ENCODE assay signal across 8 mouse cellular contexts in genomic region chr17:48411241-48411640, GRCm38 (mm10). TPM values are rescaled to one million over a fixed set of nuclear protein-coding genes. Genes with fewer than 3 reads are reported as not detected.
DNase-seq lines count a peak whose midpoint lies in the region; ATAC-seq lines count a peak whose summit lies in the region.

No protein-coding gene starts in this region.

- H3K4me2 ChIP-seq in liver, embryonic 11.5 days: peak overlapping the region; percentile 86
- H3K4me2 ChIP-seq in embryonic facial prominence, embryonic 13.5 days: peak overlapping the region; percentile 72
- H3K4me2 ChIP-seq in intestine, embryonic 14.5 days (ENCODE audit: low read length): peak overlapping the region; percentile 92
- peak overlapping the region; percentile 86 for H3K4me2 ChIP-seq in neural tube, embryonic 12.5 days (replicated peaks)

- H3K4me1 ChIP-seq in liver, embryonic 11.5 days (replicated peaks; ENCODE audit: control insufficient read depth, insufficient read depth, low read length): peaks cover 21% of the 10 kb centered on the region
- peaks cover 27% of the 10 kb centered on the region for H3K4me1 ChIP-seq in embryonic facial prominence, embryonic 13.5 days
- H3K4me1 ChIP-seq in intestine, embryonic 14.5 days (replicated peaks; ENCODE audit: control insufficient read depth, insufficient read depth, low read length): peaks cover 17% of the 10 kb centered on the region; the same call in 1 of the 2 replicates
- H3K4me1 ChIP-seq in neural tube, embryonic 12.5 days: peaks cover 20% of the 10 kb centered on the region

- H3K27me3 ChIP-seq in liver, embryonic 11.5 days (replicated peaks; ENCODE audit: control insufficient read depth, insufficient read depth, low read length): no peaks in the 10 kb centered on the region
- no peaks in the 10 kb centered on the region for H3K27me3 ChIP-seq in embryonic facial prominence, embryonic 13.5 days
- no peaks in the 10 kb centered on the region for H3K27me3 ChIP-seq in intestine, embryonic 14.5 days (replicated peaks; ENCODE audit: control insufficient read depth, insufficient read depth, low read length)
- H3K27me3 ChIP-seq in neural tube, embryonic 12.5 days (replicated peaks): no peaks in the 10 kb centered on the region

- WGBS in liver, embryonic 11.5 days: 58% methylated on average over 8 of the region's 8 CpGs
- 47% methylated on average over 8 of the region's 8 CpGs for WGBS in embryonic facial prominence, embryonic 13.5 days
- WGBS in intestine, embryonic 14.5 days: 36% methylated on average over 8 of the region's 8 CpGs
- WGBS in neural tube, embryonic 12.5 days: 72% methylated on average over 8 of the region's 8 CpGs

- peak overlapping the region; percentile 97 for H3K9ac ChIP-seq in liver, embryonic 11.5 days (ENCODE audit: low read depth, low read length)
- H3K9ac ChIP-seq in embryonic facial prominence, embryonic 13.5 days: peak overlapping the region; percentile 88
- H3K9ac ChIP-seq in intestine, embryonic 14.5 days (ENCODE audit: low read length): peak overlapping the region; percentile 83
- H3K9ac ChIP-seq in neural tube, embryonic 12.5 days: peak overlapping the region; percentile 65; the same call in 1 of the 2 replicates

- no peak for ATAC-seq in liver, embryonic 11.5 days (replicated peaks; ENCODE audit: low FRiP score)
- ATAC-seq in embryonic facial prominence, embryonic 13.5 days (ENCODE audit: insufficient number of reproducible peaks, insufficient read depth, low FRiP score, low TSS enrichment, low read depth): no peak
- no peak for ATAC-seq in intestine, embryonic 14.5 days (replicated peaks; ENCODE audit: low FRiP score, low TSS enrichment, low read depth)
- ATAC-seq in neural tube, embryonic 12.5 days (ENCODE audit: low FRiP score, low read depth): no peak

- no peak for DNase-seq in liver, embryonic 11.5 days (ENCODE audit: low spot score)
- DNase-seq in liver: no peak
- no peak for DNase-seq in intestine, embryonic 14.5 days (ENCODE audit: low spot score)
- DNase-seq in layer of hippocampus, postnatal 10 days (ENCODE audit: low spot score in 2 of 2): no peak
- DNase-seq in frontal cortex, postnatal 14 days (ENCODE audit: low spot score in 2 of 2): no peak
- DNase-seq in natural killer cell, adult 2 months (ENCODE audit: low spot score in 2 of 2): no peak

- peak overlapping the region; percentile 99; the same call in 1 of the 2 replicates for H3K27ac ChIP-seq in liver, embryonic 11.5 days (ENCODE audit: low read depth, low read length)
- peak overlapping the region; percentile 100; the same call in 1 of the 2 replicates for H3K27ac ChIP-seq in embryonic facial prominence, embryonic 13.5 days
- peak overlapping the region; percentile 98 for H3K27ac ChIP-seq in intestine, embryonic 14.5 days (ENCODE audit: low read depth)
- no peak overlapping the region for H3K27ac ChIP-seq in neural tube, embryonic 12.5 days

- peaks cover 20% of the 10 kb centered on the region for H3K36me3 ChIP-seq in liver, embryonic 11.5 days (ENCODE audit: control insufficient read depth, insufficient read depth, low read length)
- H3K36me3 ChIP-seq in embryonic facial prominence, embryonic 13.5 days: peaks cover 31% of the 10 kb centered on the region
- H3K36me3 ChIP-seq in intestine, embryonic 14.5 days (ENCODE audit: control insufficient read depth, insufficient read depth, low read length): peaks cover 39% of the 10 kb centered on the region
- H3K36me3 ChIP-seq in neural tube, embryonic 12.5 days: peaks cover 23% of the 10 kb centered on the region

- no peaks in the 10 kb centered on the region for H3K9me3 ChIP-seq in liver, embryonic 11.5 days (ENCODE audit: control insufficient read depth, low read length)
- H3K9me3 ChIP-seq in embryonic facial prominence, embryonic 13.5 days: no peaks in the 10 kb centered on the region
- no peaks in the 10 kb centered on the region for H3K9me3 ChIP-seq in intestine, embryonic 14.5 days (ENCODE audit: control insufficient read depth, low read length)
- H3K9me3 ChIP-seq in neural tube, embryonic 12.5 days: no peaks in the 10 kb centered on the region

- H3K4me3 ChIP-seq in liver, embryonic 11.5 days (ENCODE audit: low read depth, low read length): peak overlapping the region; percentile 85
- peak overlapping the region; percentile 87 for H3K4me3 ChIP-seq in embryonic facial prominence, embryonic 13.5 days
- H3K4me3 ChIP-seq in intestine, embryonic 14.5 days (ENCODE audit: low read depth, low read length): peak overlapping the region; percentile 94
- peak overlapping the region; percentile 85 for H3K4me3 ChIP-seq in neural tube, embryonic 12.5 days

RNA-seq across cellular contexts. Expression of gene Oard1, which starts 1.4 kb away (rescaled TPM):
- polyA plus RNA-seq in liver, embryonic 11.5 days (2014; fragmentation: Nextera tagmentation; extraction: Ambion mirVana): 76.8 and 80.2 TPM in 2 replicates
- polyA plus RNA-seq in embryonic facial prominence, embryonic 13.5 days (2015; fragmentation: Nextera tagmentation; extraction: Ambion mirVana): 53.5 and 57.6 TPM in 2 replicates
- polyA plus RNA-seq in intestine, embryonic 14.5 days (2014; fragmentation: Nextera tagmentation; extraction: Ambion mirVana): 72.4 and 77.7 TPM in 2 replicates
- polyA plus RNA-seq in neural tube, embryonic 12.5 days (2016; fragmentation: Nextera tagmentation; extraction: Ambion mirVana): 58.7 and 62.6 TPM in 2 replicates
- 10 to 100 TPM; 11.9 to 16.2 TPM for total RNA-seq in layer of hippocampus, postnatal 10 days (2021)

RNA-seq across cellular contexts. Expression of gene Nfya, which starts 1.5 kb away (rescaled TPM):
- 18.7 and 20.4 TPM in 2 replicates for polyA plus RNA-seq in liver, embryonic 11.5 days (2014; fragmentation: Nextera tagmentation; extraction: Ambion mirVana)
- polyA plus RNA-seq in embryonic facial prominence, embryonic 13.5 days (2015; fragmentation: Nextera tagmentation; extraction: Ambion mirVana): 16.0 and 18.9 TPM in 2 replicates
- polyA plus RNA-seq in intestine, embryonic 14.5 days (2014; fragmentation: Nextera tagmentation; extraction: Ambion mirVana): 21.4 and 24.0 TPM in 2 replicates
- 16.3 and 17.4 TPM in 2 replicates for polyA plus RNA-seq in neural tube, embryonic 12.5 days (2016; fragmentation: Nextera tagmentation; extraction: Ambion mirVana)
- 10 to 100 TPM; 33.5 to 38.1 TPM for total RNA-seq in layer of hippocampus, postnatal 10 days (2021)

RNA-seq across cellular contexts. Expression of gene Apobec2, which starts 21.5 kb away (rescaled TPM):
- 2.5 and 3.0 TPM in 2 replicates for polyA plus RNA-seq in liver, embryonic 11.5 days (2014; fragmentation: Nextera tagmentation; extraction: Ambion mirVana)
- 2.9 TPM in 2 replicates for polyA plus RNA-seq in embryonic facial prominence, embryonic 13.5 days (2015; fragmentation: Nextera tagmentation; extraction: Ambion mirVana)
- 2.4 and 3.3 TPM in 2 replicates for polyA plus RNA-seq in intestine, embryonic 14.5 days (2014; fragmentation: Nextera tagmentation; extraction: Ambion mirVana)
- polyA plus RNA-seq in neural tube, embryonic 12.5 days (2016; fragmentation: Nextera tagmentation; extraction: Ambion mirVana): 2.4 and 4.4 TPM in 2 replicates
- under 1 TPM in 1 of 2 experiments, not detected in 1; 0.47 TPM for total RNA-seq in layer of hippocampus, postnatal 10 days (2021)

RNA-seq across cellular contexts. Expression of gene Tspo2, which starts 40.1 kb away (rescaled TPM):
- 68.1 and 68.7 TPM in 2 replicates for polyA plus RNA-seq in liver, embryonic 11.5 days (2014; fragmentation: Nextera tagmentation; extraction: Ambion mirVana)
- 1.3 and 2.9 TPM in 2 replicates for polyA plus RNA-seq in embryonic facial prominence, embryonic 13.5 days (2015; fragmentation: Nextera tagmentation; extraction: Ambion mirVana)
- polyA plus RNA-seq in intestine, embryonic 14.5 days (2014; fragmentation: Nextera tagmentation; extraction: Ambion mirVana): 1.6 and 1.7 TPM in 2 replicates
- polyA plus RNA-seq in neural tube, embryonic 12.5 days (2016; fragmentation: Nextera tagmentation; extraction: Ambion mirVana): 1.0 and 1.5 TPM in 2 replicates
- total RNA-seq in layer of hippocampus, postnatal 10 days (2021): not detected

RNA-seq across cellular contexts. Expression of gene Unc5cl, which starts 43.5 kb away (rescaled TPM):
- polyA plus RNA-seq in liver, embryonic 11.5 days (2014; fragmentation: Nextera tagmentation; extraction: Ambion mirVana): 1.0 and 2.0 TPM in 2 replicates
- 0.08 and 0.30 TPM in 2 replicates for polyA plus RNA-seq in embryonic facial prominence, embryonic 13.5 days (2015; fragmentation: Nextera tagmentation; extraction: Ambion mirVana)
- polyA plus RNA-seq in intestine, embryonic 14.5 days (2014; fragmentation: Nextera tagmentation; extraction: Ambion mirVana): 33.5 and 37.0 TPM in 2 replicates
- 0.15 TPM in 1 of 2 replicates, not detected in the other for polyA plus RNA-seq in neural tube, embryonic 12.5 days (2016; fragmentation: Nextera tagmentation; extraction: Ambion mirVana)
- total RNA-seq in layer of hippocampus, postnatal 10 days (2021): 1 to 10 TPM in 1 of 2 experiments, under 1 TPM in 1; 0.98 to 2.0 TPM
